Mouse (Mus musculus): ENCODE measurements around the gene Kctd6. TPM values are rescaled to one million over a fixed set of nuclear protein-coding genes. Genes with fewer than 3 reads are reported as not detected.

The Kctd6 gene
- total and polyA plus RNA-seq, 2 experiments from 2014 or later = 21.1 to 42.2 TPM

GRCm38 (mm10) chr14:8244211-8244611, 30.3 kb downstream of the Kctd6 start:
- ATAC-seq (no peak), DNase-seq (ENCODE audit: low spot score) (no peak)
- H3K9ac ChIP-seq (replicated peaks; ENCODE audit: low read length) = no peak overlapping the region
- no peaks in the 10 kb centered on the region for H3K36me3 ChIP-seq (ENCODE audit: insufficient read depth, low read length)
- H3K4me1 ChIP-seq (ENCODE audit: insufficient read depth, low read length) = no peaks in the 10 kb centered on the region
- no peak overlapping the region for H3K27ac ChIP-seq
- WGBS = 81% methylated on average over 5 of the region's 5 CpGs
- no peak for TF ChIP-seq CTCF (IDR thresholded peaks at IDR 0.05; ENCODE audit: low read depth)
- no peaks in the 10 kb centered on the region for H3K27me3 ChIP-seq (ENCODE audit: insufficient read depth, low read length)
- H3K9me3 ChIP-seq (ENCODE audit: low read length) = no peaks in the 10 kb centered on the region
- H3K4me2 ChIP-seq (ENCODE audit: low read depth, low read length) = no peak overlapping the region
- H3K4me3 ChIP-seq (ENCODE audit: low read length) = no peak overlapping the region

GRCm38 (mm10) chr14:8246878-8247277, 32.9 kb downstream of the Kctd6 start:
- no peaks in the 10 kb centered on the region for H3K4me1 ChIP-seq (ENCODE audit: insufficient read depth, low read length)
- H3K27ac ChIP-seq = no peak overlapping the region
- no peak overlapping the region for H3K4me2 ChIP-seq (ENCODE audit: low read depth, low read length)
- DNase-seq (ENCODE audit: low spot score) (no peak), ATAC-seq (no peak)
- no peaks in the 10 kb centered on the region for H3K36me3 ChIP-seq (ENCODE audit: insufficient read depth, low read length)
- H3K9me3 ChIP-seq (ENCODE audit: low read length) = no peaks in the 10 kb centered on the region
- no peak overlapping the region for H3K4me3 ChIP-seq (ENCODE audit: low read length)
- no peaks in the 10 kb centered on the region for H3K27me3 ChIP-seq (ENCODE audit: insufficient read depth, low read length)
- H3K9ac ChIP-seq (replicated peaks; ENCODE audit: low read length) = no peak overlapping the region
- TF ChIP-seq CTCF (IDR thresholded peaks at IDR 0.05; ENCODE audit: low read depth) = no peak
- WGBS = 77% methylated on average over 8 of the region's 8 CpGs

- Histone ChIP-seq H3K9me3 (ENCODE audit: low read length) (no peaks in the 10 kb centered on the region), H3K4me3 (ENCODE audit: low read length) (no peak overlapping the region), H3K36me3 (ENCODE audit: insufficient read depth, low read length) (no peaks in the 10 kb centered on the region), H3K9ac (replicated peaks; ENCODE audit: low read length) (no peak overlapping the region), H3K27me3 (ENCODE audit: insufficient read depth, low read length) (no peaks in the 10 kb centered on the region), H3K4me1 (ENCODE audit: insufficient read depth, low read length) (no peaks in the 10 kb centered on the region), H3K4me2 (ENCODE audit: low read depth, low read length) (no peak overlapping the region), H3K27ac (no peak overlapping the region)
- no peak for TF ChIP-seq CTCF (IDR thresholded peaks at IDR 0.05; ENCODE audit: low read depth)
- 82% methylated on average over 1 of the region's 1 CpGs for WGBS
- DNase-seq (ENCODE audit: low spot score) (no peak), ATAC-seq (no peak)
Measured at GRCm38 (mm10) chr14:8249206-8249605, 35.3 kb downstream of the Kctd6 start.

- Histone ChIP-seq H3K9me3 (ENCODE audit: low read length) (no peaks in the 10 kb centered on the region), H3K4me1 (ENCODE audit: insufficient read depth, low read length) (no peaks in the 10 kb centered on the region), H3K9ac (replicated peaks; ENCODE audit: low read length) (no peak overlapping the region), H3K36me3 (ENCODE audit: insufficient read depth, low read length) (no peaks in the 10 kb centered on the region), H3K4me2 (ENCODE audit: low read depth, low read length) (no peak overlapping the region), H3K27ac (no peak overlapping the region), H3K27me3 (ENCODE audit: insufficient read depth, low read length) (no peaks in the 10 kb centered on the region), H3K4me3 (ENCODE audit: low read length) (no peak overlapping the region)
- no peak for TF ChIP-seq CTCF (IDR thresholded peaks at IDR 0.05; ENCODE audit: low read depth)
- WGBS = 93% methylated on average over 9 of the region's 9 CpGs
- DNase-seq (ENCODE audit: low spot score) (no peak), ATAC-seq (no peak)
Measured at GRCm38 (mm10) chr14:8250141-8250871, 36.4 kb downstream of the Kctd6 start.

- no peak overlapping the region for H3K9ac ChIP-seq (replicated peaks; ENCODE audit: low read length)
- H3K4me2 ChIP-seq (ENCODE audit: low read depth, low read length) = no peak overlapping the region
- no peaks in the 10 kb centered on the region for H3K9me3 ChIP-seq (ENCODE audit: low read length)
- H3K4me1 ChIP-seq (ENCODE audit: insufficient read depth, low read length) = no peaks in the 10 kb centered on the region
- 0 out of 2 replicates have a peak, but pooled peaks have one; percentile 1 for TF ChIP-seq CTCF (IDR thresholded peaks at IDR 0.05; ENCODE audit: low read depth)
- DNase-seq (ENCODE audit: low spot score) = peak; percentile 42
- H3K36me3 ChIP-seq (ENCODE audit: insufficient read depth, low read length) = no peaks in the 10 kb centered on the region
- H3K27me3 ChIP-seq (ENCODE audit: insufficient read depth, low read length) = no peaks in the 10 kb centered on the region
- no peak overlapping the region for H3K27ac ChIP-seq
- H3K4me3 ChIP-seq (ENCODE audit: low read length) = no peak overlapping the region
- 77% methylated on average over 8 of the region's 8 CpGs for WGBS
- ATAC-seq = peak; percentile 36; the same call in 1 of the 2 replicates
Measured at GRCm38 (mm10) chr14:8251330-8251885, 37.5 kb downstream of the Kctd6 start.

- H3K9ac ChIP-seq (replicated peaks; ENCODE audit: low read length) = no peak overlapping the region
- WGBS = 71% methylated on average over 7 of the region's 7 CpGs
- peak; percentile 66 for ATAC-seq
- H3K4me1 ChIP-seq (ENCODE audit: insufficient read depth, low read length) = peaks cover 3% of the 10 kb centered on the region; the same call in 1 of the 2 replicates
- peak; percentile 81 for DNase-seq (ENCODE audit: low spot score)
- H3K9me3 ChIP-seq (ENCODE audit: low read length) = no peaks in the 10 kb centered on the region
- no peak overlapping the region for H3K4me2 ChIP-seq (ENCODE audit: low read depth, low read length)
- H3K27me3 ChIP-seq (ENCODE audit: insufficient read depth, low read length) = no peaks in the 10 kb centered on the region
- no peak overlapping the region for H3K4me3 ChIP-seq (ENCODE audit: low read length)
- H3K27ac ChIP-seq = no peak overlapping the region
- TF ChIP-seq CTCF (IDR thresholded peaks at IDR 0.05; ENCODE audit: low read depth) = peak; percentile 76
- no peaks in the 10 kb centered on the region for H3K36me3 ChIP-seq (ENCODE audit: insufficient read depth, low read length)
Measured at GRCm38 (mm10) chr14:8255076-8255729, 41.3 kb downstream of the Kctd6 start.

All from hindbrain, postnatal 0 days (tissue).